Mouse (Mus musculus) lung, adult 2 months (tissue): ENCODE results near the gene Scyl2.

ENCODE experiments used
- CTCF ChIP-seq: fragments of 200-500 bp; IDR thresholded peaks from 2 replicates; pipeline ENCODE4 v1.5.1; 2011; ENCODE audit warnings: mild to moderate bottlenecking, low read length, control low read depth; ENCODE audit not compliant: insufficient read depth
- POLR2A ChIP-seq: fragments of 200-500 bp; IDR thresholded peaks from 2 replicates; pipeline ENCODE4 v1.6.1; 2011; ENCODE audit warnings: low read depth, mild to moderate bottlenecking, control low read depth, low read length, borderline replicate concordance; ENCODE audit errors: extremely low read depth

DNA sequence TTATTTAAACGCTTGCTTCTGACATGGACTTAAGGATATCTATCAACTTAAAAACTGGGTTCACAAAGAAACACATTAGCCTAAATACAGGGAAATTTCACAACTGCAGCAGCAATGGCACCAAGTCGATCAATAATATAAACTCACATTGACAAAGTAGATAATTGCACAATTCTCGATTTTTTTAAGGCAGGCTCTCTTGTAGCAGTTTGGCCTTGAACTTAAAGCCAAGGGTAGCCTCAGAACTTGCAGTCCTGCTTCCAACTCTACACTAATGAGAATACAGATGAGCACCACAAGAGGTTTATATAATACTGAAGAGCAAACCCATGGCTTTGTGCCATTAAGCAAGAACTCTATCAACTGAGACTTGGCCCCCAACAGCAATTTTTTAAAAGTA, 49.1 kb downstream of the Scyl2 start:
- TF ChIP-seq CTCF (no peak), POLR2A (no peak)
